Mouse (Mus musculus): Measurements from ENCODE around the gene Ralgapa2.

Ralgapa2 gene

GRCm38 (mm10) chr2:146259787-146260560, 252.2 kb downstream of the Ralgapa2 start:
- in situ Hi-C loops (cut with MboI) = no loop called here

DNA sequence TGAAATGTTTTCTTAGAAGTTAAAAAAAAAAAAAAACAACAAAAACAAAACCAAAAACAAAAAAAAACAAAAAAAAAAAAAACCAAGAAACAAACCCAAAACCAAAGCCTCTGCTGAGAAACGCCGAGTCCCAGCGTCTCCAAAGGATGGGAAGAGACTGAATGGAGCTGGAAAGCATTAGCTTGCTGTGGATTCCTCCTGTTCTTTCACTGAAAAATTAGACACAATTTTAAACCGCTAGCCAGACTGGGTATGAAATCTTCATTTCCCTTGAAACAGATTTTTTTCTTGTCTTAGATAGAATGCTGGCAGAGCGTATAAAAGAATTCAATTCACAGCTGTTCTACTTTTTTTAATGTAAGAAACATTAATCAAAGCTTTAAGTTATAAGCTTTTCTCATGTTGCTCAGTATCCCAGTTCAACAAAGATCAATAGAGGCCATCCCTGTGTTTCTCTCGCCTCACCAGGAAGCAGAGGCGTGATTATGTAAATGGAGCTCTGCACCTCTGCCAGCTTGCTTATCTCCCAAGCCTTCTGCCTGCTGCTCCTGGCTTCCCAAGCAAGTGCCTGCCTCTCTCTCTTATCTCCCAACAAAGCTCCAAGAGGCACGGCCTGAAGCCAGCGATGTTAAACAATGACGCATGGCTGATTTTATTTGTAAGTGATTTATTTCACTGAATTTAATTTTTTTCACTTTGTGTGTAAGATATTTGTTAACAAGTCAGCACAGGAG, 253.2 kb downstream of the Ralgapa2 start:
- in situ Hi-C loops (cut with MboI) = no loop called here

DNA sequence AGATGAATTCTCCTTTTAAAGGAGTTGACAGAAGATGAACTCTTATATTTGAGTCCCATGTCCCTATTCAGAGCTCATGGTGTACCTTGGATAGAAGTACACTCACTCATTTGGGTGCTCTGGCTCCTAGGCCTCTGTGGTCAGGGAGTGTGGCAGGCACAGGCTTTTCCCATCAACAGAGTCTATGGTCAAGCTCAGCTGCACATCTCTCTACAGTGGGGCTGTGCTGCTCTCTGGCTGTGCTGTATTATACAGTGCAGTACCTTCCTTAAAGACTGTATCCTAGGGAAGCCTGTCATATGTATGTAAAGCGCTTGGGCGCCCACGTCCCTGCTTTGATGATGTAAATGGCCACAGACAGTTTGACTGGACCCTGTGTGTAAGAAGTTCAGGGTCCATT, 254.5 kb downstream of the Ralgapa2 start:
- in situ Hi-C loops (cut with MboI) = no loop called here

- in situ Hi-C loops (cut with MboI) = no loop called here
Measured at GRCm38 (mm10) chr2:146257037-146257436, 255.1 kb downstream of the Ralgapa2 start.

GRCm38 (mm10) chr2:146256321-146256875, 255.7 kb downstream of the Ralgapa2 start:
- in situ Hi-C loops (cut with MboI) = no loop called here

- in situ Hi-C loops (cut with MboI) = no loop called here
Measured at GRCm38 (mm10) chr2:146255636-146256035, 256.5 kb downstream of the Ralgapa2 start.

DNA sequence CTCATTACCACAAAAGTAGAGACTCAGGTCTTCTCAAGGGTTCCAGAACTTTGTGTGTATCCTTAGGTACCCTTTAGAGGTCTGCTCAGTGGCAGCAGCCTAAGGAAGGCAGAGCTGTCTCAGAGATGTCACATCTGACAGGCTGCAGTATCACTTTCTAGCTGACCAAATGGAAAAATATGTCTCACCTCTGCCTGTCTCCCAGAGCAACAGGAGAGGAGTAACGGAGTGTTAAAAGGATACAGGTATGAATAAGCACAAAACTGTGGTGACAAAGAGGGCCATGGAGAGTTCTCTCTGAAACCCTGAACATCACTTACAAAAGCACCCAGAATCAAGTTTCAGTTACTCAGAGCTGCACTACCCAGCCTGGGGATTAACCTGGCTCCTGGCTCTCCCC, 257.8 kb downstream of the Ralgapa2 start:
- in situ Hi-C loops (cut with MboI) = no loop called here

DNA sequence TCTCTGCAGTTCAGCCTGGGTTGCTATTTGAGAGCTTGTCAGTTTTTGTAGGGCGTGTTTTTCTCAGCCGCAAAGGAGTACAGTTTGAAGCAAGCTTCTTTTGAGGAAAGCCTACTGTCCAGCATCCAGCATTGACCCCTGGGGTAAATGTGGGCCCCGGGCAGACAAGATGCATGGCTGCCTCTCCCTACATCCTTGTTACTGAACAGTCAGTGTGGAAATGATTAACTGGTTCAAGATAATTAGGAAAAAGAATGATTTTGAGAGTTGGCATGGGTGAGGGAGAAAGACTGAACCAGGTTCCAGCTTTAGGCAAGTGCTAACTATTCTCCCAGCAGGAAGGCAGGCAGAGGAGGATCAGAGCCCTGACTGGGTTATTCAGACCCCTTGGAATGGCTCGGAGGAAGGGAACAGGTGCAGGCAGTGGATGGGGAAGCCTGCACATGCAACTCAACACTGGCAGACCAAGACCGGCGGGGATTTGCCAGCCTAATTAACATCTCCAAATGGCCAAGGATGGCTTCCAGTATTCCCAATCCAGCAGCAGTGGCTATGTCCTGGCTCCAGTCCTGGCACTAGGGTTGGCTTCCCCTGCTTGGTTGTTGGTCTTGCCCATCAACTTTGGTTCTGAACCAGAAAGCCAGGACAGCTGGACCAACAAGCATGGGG, 261.8 kb downstream of the Ralgapa2 start:
- in situ Hi-C loops (cut with MboI) = no loop called here

DNA sequence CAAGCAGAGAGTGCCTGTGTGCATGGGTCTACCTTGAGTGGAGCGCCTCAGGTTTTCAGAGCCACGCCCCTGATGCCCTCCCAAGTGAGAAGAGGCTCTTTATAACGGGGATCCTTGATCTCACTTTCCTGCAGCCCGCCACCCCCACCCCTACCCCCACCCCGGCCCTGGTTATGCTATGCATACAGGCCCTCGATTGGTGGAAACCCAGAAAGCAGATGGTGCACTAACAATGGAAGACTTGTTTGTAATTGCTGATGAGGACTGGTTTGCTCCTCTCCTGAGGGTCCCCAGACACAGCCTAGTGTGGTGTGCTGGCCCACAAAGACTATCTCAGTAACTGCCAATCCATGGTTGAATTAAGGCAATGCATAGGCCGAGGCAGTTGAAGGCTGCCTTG, 263.1 kb downstream of the Ralgapa2 start:
- in situ Hi-C loops (cut with MboI) = no loop called here

- in situ Hi-C loops (cut with MboI) = no loop called here
Measured at GRCm38 (mm10) chr2:146247576-146247975, 264.6 kb downstream of the Ralgapa2 start.

DNA sequence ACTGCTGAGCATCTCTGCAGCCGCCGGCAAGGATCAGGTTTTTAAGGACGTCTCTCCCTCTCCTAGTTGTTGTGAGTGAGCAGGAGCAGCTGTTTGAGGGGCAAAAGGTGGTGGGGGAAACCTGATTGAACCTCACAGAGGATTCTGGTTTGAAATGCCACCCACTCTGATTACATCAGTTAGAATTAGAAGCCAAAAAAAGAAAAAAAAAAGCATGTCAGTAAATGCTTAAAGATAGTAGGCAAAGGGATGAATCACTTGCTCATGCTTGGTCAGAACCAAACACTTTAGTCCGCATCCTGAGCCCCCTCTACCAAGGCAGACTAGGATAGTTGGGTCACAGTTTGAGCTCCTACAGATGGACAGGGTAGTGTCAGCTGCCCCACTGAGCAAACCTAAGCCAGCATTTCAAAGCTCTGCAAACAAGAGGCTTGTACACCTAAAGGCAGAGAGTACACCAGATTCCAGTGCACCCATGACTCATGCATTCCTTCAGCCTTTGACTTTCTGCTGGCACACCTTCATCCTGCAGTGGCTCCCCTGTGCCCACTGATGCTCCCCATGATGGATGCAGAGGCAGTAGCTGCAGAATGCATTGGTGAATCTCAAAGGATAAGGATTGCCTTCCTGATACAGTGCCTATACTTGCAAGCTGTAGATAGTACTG, 265.6 kb downstream of the Ralgapa2 start:
- in situ Hi-C loops (cut with MboI) = no loop called here

DNA sequence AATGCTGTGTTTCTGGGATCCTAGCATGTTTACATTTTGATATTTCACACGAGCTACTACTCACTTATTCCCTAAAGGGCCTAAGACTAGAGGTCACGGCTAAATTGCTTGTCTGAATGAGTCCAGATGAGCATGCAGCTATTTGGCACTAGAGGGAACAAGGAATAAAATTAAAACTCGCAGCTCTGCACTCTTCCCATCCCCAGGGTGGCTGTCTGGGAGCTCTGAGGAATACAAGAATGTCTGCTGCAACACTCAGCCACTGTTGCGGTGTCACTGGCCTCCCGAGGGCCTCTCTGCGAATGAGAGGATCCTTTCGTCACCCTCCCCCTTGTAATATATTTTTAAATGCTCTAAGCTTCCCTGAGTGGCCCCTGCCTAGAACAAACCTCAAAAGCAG, 266.7 kb downstream of the Ralgapa2 start:
- in situ Hi-C loops (cut with MboI) = no loop called here

DNA sequence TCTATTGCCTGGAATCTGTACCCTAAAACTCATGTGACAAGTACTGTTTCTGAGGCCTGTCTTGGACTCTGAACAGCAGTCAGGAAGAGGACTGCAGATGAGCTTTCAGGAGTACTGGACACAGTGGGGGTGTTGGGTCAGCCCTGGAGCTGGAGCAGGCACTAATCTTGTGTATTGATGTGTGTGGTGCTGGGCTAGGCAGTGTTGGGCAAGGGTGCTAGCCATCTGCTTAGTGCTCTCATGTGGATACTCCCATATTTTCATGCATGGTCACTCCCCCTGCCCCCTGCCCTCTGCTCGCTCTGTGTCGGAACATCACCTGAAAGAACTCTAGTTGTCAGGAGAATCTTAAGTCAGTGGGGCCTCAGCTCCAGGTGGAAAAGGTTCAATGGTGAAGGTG, 268.1 kb downstream of the Ralgapa2 start:
- in situ Hi-C loops (cut with MboI) = no loop called here

DNA sequence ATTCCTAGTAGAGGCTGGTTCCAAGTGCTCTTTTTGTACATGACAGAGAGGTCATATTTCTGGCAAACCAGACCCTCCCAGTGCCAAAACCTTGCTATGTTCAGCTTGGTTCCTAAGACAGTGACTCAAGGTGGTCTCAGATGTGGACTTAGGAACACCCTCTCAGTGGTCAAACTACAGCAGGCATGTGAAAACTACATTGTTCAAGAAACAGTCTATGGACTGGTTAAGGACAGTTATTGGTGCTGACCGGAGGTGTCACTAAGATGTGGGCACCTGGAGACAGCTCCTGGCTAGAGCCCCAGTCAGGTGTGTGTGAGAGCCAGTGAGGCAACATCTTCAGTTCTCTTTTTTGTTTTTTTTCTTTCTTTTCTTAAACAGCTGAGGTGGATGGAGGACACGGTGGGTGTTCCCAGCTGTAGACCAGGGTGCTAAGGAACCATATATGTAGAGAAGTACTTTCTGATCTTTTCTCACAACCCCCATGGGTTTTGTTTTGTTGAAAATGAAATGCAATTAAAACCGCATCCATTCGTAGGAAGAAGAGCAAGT, 272.9 kb downstream of the Ralgapa2 start:
- in situ Hi-C loops (cut with MboI) = no loop called here

- in situ Hi-C loops (cut with MboI) = no loop called here
Measured at GRCm38 (mm10) chr2:146231485-146231884, 280.7 kb downstream of the Ralgapa2 start.

DNA sequence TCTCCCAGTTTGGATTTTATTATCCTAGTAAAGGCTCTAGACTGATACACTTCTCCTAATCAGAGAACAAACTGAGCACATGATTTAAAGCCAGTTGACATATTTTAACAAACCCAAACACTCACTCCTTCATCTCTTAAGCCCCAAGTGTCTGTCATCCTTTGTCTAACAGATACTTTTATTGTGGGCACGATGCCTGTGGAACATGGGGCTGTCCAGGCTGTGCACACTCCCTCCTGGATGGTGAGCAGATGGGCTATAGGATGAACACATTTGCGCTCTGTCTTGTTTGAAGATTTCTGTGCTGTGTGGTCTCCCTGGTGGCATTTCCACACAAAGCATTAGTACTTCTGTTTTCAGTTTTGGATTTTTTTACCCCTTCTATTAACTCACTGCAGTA, 283.7 kb downstream of the Ralgapa2 start:
- in situ Hi-C loops (cut with MboI) = no loop called here

DNA sequence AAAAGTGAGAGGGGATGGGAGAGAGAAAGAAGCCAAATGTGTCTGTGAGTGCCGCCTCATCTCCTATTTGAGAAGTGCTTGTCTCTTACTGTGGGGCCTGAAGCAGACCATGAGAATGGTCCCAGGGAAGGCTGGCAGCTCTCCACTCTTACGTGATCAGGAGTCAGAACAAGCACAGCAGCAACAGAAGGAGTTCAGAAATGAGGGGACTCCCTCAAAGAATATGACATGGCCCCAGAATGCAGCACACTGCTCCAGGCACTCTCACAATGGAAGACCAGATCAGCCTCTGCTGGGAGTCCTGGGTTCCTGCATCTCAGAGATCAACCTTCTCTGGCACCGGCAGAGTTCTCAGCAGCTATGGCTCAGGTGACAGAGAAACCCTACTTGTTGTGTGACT, 284.5 kb downstream of the Ralgapa2 start:
- in situ Hi-C loops (cut with MboI) = no loop called here

GRCm38 (mm10) chr2:146226484-146226883, 285.7 kb downstream of the Ralgapa2 start:
- in situ Hi-C loops (cut with MboI) = no loop called here

- in situ Hi-C loops (cut with MboI) = no loop called here
Measured at GRCm38 (mm10) chr2:146225818-146226217, 286.3 kb downstream of the Ralgapa2 start.

- in situ Hi-C loops (cut with MboI) = no loop called here
Measured at GRCm38 (mm10) chr2:146224141-146224540, 288.0 kb downstream of the Ralgapa2 start.

GRCm38 (mm10) chr2:146223176-146223905, 288.8 kb downstream of the Ralgapa2 start:
- in situ Hi-C loops (cut with MboI) = no loop called here
